Mouse (Mus musculus) embryonic fibroblast, embryonic 13.5 days (primary cell): Measurements from ENCODE around the gene Arhgap24. TPM values are rescaled to one million over a fixed set of nuclear protein-coding genes. Genes with fewer than 3 reads are reported as not detected.

ENCODE experiments used
- H3K27ac ChIP-seq: 2 replicates; pipeline ENCODE4 v1.5.1; 2012; ENCODE audit warnings: low read length, control low read depth, inconsistent platforms; ENCODE audit not compliant: insufficient read depth
- H3K4me1 ChIP-seq: 2 replicates; pipeline ENCODE4 v1.6.1; 2011; ENCODE audit warnings: low read length; ENCODE audit not compliant: control insufficient read depth, insufficient read depth
- H3K4me3 ChIP-seq: 2 replicates; pipeline ENCODE4 v1.5.1; 2011; ENCODE audit warnings: mild to moderate bottlenecking, control low read depth, low read length; ENCODE audit not compliant: insufficient read depth
- CTCF ChIP-seq: IDR thresholded peaks from 2 replicates; pipeline ENCODE4 v1.5.1; 2011; ENCODE audit warnings: mild to moderate bottlenecking, control low read depth, low read length, moderate library complexity, borderline replicate concordance; ENCODE audit not compliant: insufficient read depth
- POLR2A ChIP-seq: IDR thresholded peaks from 2 replicates; pipeline ENCODE4 v1.6.1; 2011; ENCODE audit warnings: low read depth, mild to moderate bottlenecking, control low read depth, low read length, moderate library complexity
- polyA plus RNA-seq: library from polyadenylated mRNA; stranded (reverse); fragments of >200 nt; gene quantifications from 2 replicates; pipeline ENCODE4 v1.2.4, GENCODE M21; 2011; ENCODE audit warnings: low read depth; ENCODE audit not compliant: missing spikeins, insufficient read length

The Arhgap24 gene
- polyA plus RNA-seq, 1 experiment: 27.1 TPM

DNA sequence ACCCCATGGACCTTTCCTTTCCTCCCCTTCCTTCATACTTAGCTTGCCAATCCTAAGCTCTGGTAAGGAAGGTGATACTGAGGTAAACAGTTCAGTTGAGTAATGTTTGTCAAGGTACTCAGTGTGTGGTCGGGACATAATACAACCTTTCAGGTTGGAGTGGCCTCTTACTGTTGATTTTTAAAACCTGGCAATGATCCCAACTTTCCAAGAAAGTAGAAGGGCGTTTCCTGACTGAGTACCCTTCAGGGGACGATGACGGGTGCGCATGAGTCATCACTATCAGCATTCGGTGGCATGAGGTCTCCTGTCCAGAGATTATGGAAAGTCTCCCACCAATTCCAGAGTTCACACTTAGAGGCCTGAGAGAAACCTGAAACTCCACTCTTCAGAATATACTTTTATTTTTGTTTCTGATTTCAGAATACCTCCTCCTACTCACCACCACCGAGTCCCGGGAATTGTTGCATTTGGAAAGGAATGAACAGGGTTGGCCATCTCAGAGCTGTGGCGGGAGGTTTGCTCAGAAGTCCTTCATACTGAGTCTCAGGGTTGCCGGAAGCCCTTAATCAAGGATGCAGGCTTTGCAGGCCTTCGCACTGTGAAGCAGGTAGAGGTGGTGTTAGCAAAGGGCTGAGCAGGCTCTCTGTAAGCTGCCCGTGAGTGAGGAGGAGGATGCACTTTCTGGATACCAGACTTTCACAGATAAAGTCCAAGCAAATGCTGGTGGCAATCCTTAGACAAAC is 20.6 kb upstream of the Arhgap24 start:
- H3K4me3 ChIP-seq: no peak overlapping the region
- H3K4me1 ChIP-seq: peaks cover 5% of the 10 kb centered on the region
- no peak for TF ChIP-seq CTCF
- TF ChIP-seq POLR2A: no peak
- H3K27ac ChIP-seq: no peak overlapping the region

DNA sequence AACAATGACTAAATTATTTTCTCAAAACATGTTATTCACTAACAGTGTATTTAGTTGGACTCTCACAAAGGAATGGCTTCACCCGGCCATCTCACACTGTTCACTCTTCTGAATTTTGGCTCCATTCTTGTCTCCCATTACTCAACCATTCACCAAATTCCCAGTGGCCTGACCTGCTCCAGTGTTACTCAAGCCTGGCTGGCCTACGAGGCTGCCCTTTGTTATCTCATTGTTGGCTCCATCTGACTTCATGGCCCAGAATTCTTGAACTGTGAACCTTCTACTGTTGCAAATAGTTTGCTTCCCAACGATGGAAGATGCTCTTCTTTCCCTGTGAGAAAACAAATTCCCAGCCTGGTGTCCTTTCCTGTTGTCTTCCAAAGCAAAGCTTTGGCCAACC is 18.2 kb upstream of the Arhgap24 start:
- no peak overlapping the region for H3K27ac ChIP-seq
- no peak overlapping the region for H3K4me3 ChIP-seq
- no peak for TF ChIP-seq CTCF
- TF ChIP-seq POLR2A: no peak
- peaks cover 5% of the 10 kb centered on the region for H3K4me1 ChIP-seq

DNA sequence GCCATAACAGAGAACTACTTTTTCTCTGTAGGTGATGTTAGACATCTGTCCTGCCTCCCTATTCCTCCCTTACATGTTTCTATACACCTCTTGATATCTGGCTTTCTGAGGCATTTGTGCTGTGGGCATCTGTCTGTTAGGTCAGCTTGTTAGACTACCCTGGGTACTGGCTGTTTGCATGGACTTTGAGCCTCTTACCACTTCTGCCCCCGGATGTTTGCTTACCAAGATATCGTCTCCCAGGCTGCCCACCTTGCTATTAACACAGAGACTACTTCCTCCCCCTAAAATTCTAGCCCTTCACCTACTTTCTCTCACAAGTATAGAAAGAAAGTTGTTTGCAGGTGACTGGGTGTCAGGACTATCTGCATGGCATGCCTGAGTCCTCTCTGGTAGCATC is 15.8 kb upstream of the Arhgap24 start:
- H3K4me3 ChIP-seq: no peak overlapping the region
- H3K4me1 ChIP-seq: peaks cover 5% of the 10 kb centered on the region
- no peak overlapping the region for H3K27ac ChIP-seq
- TF ChIP-seq CTCF (no peak), POLR2A (no peak)

DNA sequence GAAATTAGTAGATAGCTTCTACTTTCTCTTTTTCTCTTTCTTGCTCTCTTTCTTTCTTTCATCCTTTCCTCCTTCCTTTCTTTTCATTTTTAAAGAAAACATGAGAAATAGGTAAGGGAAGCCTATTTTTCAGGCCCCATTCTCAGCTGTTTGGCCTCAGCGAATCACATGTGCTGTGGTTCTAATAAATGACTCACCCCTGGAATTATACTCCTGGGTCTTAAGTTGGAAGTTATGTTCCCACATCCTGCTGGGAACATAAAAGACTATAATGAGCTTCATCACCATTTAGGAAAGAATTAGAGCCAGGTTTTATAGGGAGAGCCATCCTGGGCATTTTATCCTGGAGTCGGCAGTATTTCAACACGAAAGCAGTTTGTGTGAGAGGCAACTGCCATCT is 12.9 kb upstream of the Arhgap24 start:
- no peak overlapping the region for H3K4me3 ChIP-seq
- H3K27ac ChIP-seq: peak overlapping the region; percentile 71; the same call in 1 of the 2 replicates
- TF ChIP-seq POLR2A (no peak), CTCF (no peak)
- no peaks in the 10 kb centered on the region for H3K4me1 ChIP-seq

DNA sequence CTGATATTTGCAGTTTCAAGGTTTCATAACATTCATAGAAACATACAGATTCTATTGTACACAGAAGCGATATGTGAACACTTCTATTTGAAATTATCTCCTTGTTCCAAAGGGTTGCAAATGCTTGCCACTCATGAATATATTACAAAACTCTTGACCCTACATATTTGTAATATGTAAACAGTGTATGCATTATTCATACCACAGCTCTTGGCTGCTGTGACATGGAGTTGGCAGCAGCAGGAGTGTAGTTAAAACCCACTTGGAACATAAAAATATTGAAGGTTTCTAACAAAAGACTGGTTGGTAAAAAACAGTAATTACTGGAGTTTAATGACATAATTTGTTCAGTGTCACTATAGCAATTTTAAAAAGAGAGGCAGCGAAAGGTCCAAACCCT is 10.9 kb upstream of the Arhgap24 start:
- TF ChIP-seq CTCF (no peak), POLR2A (no peak)
- H3K4me1 ChIP-seq: no peaks in the 10 kb centered on the region
- H3K4me3 ChIP-seq: no peak overlapping the region
- no peak overlapping the region for H3K27ac ChIP-seq

DNA sequence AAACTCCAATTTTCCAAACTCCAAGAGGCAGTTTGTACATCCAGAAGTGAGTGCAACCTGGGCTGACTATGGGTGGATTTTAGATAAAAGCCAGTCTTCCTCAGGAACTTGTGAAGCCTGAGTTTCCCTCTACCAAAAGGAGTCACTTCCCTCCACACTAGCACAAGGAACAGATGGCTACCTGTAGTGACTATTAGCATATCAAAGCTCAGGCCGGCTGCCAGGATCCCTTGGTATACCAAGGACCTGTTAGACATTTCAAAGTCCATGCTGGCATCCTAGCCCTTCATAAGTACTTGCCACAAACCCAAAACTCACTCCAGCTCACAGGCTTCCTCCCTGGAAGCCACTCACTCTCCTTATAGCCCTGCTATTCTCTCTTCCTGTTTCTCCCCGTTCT is 3.1 kb upstream of the Arhgap24 start:
- Histone ChIP-seq H3K27ac (no peak overlapping the region), H3K4me1 (peaks cover 6% of the 10 kb centered on the region), H3K4me3 (no peak overlapping the region)
- TF ChIP-seq POLR2A (no peak), CTCF (no peak)

DNA sequence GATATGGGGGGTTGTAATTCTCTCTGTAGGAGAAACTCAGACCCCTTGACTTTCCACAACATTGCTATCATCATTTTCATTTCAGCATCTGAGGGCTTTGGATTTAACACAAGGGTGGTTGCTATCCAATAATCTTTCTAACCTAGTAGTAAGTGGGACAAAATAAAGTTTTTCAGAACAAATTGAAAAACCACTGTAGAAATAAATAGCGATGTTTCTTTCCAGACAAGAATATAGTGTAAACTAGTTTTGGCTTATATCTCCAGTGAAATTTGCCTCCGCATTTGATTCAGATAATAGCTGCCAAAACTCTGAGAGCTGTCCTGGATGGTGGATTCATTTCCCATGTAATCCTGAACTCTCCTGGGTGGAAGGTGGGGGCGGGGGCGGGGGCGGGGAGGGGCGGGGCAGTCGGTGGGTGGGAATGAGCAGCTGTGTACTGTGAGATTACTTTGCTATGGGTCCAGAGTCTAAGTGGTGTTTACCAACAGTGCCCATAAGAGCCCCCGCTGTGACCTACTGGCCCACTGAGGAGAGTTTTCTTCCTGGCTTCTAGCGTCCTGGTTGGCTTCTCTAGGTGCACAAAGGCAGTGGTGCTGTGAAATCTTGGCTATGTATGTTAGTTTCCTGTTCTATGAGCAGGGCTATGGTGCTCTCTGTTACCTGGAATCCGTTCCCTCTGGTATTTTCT is 2.2 kb downstream of the Arhgap24 start:
- Histone ChIP-seq H3K27ac (0 out of 2 replicates have a peak overlapping the region, but pooled peaks have one; percentile 45), H3K4me1 (peaks cover 10% of the 10 kb centered on the region), H3K4me3 (peak overlapping the region; percentile 38)
- TF ChIP-seq CTCF (no peak), POLR2A (no peak)

DNA sequence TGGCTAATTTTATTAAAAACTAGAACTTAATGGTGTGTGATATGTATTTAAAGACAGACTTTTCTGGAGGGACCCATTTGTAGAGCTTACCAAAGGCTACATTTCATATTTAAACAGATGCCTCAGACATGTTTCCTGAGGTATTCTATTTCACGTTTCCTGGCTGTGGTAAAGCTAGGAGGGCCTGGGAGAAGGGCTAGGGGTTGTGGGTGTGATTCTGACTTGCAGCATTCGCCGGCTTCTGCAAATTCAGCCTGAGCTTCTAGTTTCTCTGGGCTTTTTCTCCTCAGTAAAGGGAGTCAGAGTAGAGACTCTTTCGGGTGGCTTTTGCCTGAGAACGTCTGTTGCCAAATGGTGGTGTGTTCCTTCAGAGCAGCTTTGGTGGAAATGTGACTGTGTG is 10.4 kb downstream of the Arhgap24 start:
- Histone ChIP-seq H3K4me3 (no peak overlapping the region), H3K4me1 (no peaks in the 10 kb centered on the region), H3K27ac (no peak overlapping the region)
- TF ChIP-seq CTCF (no peak), POLR2A (no peak)

DNA sequence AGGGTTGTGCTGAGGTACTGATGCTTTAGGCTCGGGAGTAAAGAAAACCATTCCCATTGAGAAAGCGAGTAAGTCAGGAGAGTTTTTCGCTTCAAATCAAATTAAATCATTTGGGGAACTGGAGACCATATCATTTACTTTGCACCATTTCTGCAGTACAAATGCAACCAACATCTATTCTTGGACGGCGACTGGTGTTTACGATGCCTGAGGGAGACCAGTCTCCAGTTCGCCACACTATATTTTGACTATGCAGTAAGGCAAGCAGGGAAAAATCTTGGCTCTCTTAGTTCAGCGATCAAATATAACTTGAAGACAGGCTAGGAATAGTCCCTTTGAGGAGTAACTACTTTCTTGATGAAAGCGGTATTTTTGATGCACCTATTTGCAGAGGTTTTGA is 11.0 kb downstream of the Arhgap24 start:
- Histone ChIP-seq H3K27ac (no peak overlapping the region), H3K4me3 (no peak overlapping the region), H3K4me1 (no peaks in the 10 kb centered on the region)
- no peak for TF ChIP-seq POLR2A
- no peak for TF ChIP-seq CTCF

DNA sequence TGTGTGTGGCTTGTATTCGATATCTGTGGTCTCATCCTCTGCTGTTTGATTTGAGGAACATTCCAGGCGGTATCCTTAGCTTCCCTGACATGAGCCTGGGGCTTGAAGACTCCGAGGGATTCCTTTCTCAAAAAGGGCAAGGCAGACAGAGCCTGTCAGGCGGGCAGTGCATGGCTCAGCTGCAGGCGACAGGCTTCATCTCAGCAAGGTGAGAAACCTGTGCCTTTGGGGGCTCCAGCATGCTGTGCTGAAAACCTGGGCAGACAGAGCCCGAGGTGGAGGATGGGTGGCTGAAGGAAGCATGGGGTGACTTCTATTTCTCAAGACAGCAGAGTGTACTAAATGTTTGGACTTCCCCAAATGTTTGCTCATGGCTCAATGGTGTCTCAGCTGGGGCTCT is 13.6 kb downstream of the Arhgap24 start:
- Histone ChIP-seq H3K27ac (no peak overlapping the region), H3K4me1 (no peaks in the 10 kb centered on the region), H3K4me3 (no peak overlapping the region)
- no peak for TF ChIP-seq POLR2A
- TF ChIP-seq CTCF: no peak

DNA sequence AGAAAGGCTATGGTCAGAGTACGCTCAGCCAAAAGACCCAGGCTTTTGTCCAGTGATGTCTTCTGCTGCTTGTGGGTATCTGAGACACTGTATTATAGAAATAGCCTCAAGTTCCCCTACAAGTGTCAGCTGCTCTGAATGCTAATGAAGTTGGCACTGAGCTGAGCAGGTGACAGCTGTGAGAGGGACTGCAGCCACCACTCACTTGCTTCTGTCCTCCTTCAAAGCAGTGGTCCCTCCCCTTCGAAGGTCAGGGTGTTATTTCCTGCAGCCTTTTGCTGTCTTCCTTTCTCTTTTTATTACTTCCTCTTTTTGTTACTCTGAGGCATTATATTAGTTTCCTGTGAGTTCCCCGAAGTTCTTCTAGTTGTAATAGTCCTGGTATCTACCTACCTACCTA is 16.0 kb downstream of the Arhgap24 start:
- Histone ChIP-seq H3K4me3 (no peak overlapping the region), H3K27ac (no peak overlapping the region), H3K4me1 (peaks cover 5% of the 10 kb centered on the region; the same call in 1 of the 2 replicates)
- TF ChIP-seq POLR2A (no peak), CTCF (no peak)
